Comparison of ENCODE assay signal across 18 mouse cellular contexts in the genomic region with DNA sequence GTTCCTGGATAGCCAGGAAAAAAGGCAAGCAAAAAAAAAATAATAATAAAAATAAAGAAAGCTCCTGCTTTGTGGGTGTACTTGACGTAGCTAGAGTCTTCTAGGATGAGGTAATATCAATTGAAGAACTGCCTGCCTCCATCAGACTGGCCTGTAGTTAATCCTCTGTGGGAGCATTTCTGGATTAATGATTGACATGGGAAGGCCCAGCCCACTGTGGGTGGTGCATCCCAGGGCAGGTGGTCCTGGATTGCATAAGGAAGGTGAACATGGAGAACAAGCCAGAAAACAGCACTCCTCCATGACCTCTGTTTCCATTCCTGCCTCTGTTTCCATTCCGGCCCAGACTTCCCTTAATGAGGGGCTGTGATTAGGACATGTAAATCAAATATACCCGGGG. TPM values are rescaled to one million over a fixed set of nuclear protein-coding genes. Genes with fewer than 3 reads are reported as not detected.
"Had no signal": no experiment of that assay in that cellular context is flagged by ENCODE, and none has a peak within 500 bp of the region (broad histone marks: within the 10 kb centered on the region; RNA-seq: fewer than 3 reads in every experiment).

No protein-coding gene starts in this region.

- H3K27me3 ChIP-seq: hindbrain, embryonic 13.5 days; limb, embryonic 12.5 days; lung, embryonic 15.5 days; megakaryocyte, embryonic 14.5 days; midbrain, embryonic 15.5 days; neural tube, embryonic 12.5 days; stomach, embryonic 15.5 days had no signal

- DNase-seq: layer of hippocampus, postnatal 36 days; liver; liver, postnatal 0 days; lung, postnatal 14 days; retina, postnatal 1 day; thymus, adult 2 months; thymus, postnatal 25 days had no signal

- H3K9ac ChIP-seq: hindbrain, embryonic 13.5 days; liver, postnatal 0 days; lung, embryonic 15.5 days; midbrain, embryonic 15.5 days; neural tube, embryonic 12.5 days; stomach, embryonic 15.5 days had no signal

- H3K4me3 ChIP-seq: hindbrain, embryonic 13.5 days; limb, embryonic 12.5 days; lung, embryonic 15.5 days; megakaryocyte, embryonic 14.5 days; midbrain, embryonic 15.5 days; neural tube, embryonic 12.5 days; stomach, embryonic 15.5 days had no signal

- H3K27ac ChIP-seq: hindbrain, embryonic 13.5 days; hindbrain, postnatal 0 days; limb, embryonic 12.5 days; lung, embryonic 15.5 days; macrophage; midbrain, embryonic 15.5 days; neural tube, embryonic 12.5 days; stomach, embryonic 15.5 days had no signal

- H3K9me3 ChIP-seq: hindbrain, embryonic 13.5 days; limb, embryonic 12.5 days; lung, embryonic 15.5 days; megakaryocyte, embryonic 14.5 days; midbrain, embryonic 15.5 days; neural tube, embryonic 12.5 days; stomach, embryonic 15.5 days had no signal

- ATAC-seq: hindbrain, postnatal 0 days; liver, postnatal 0 days; midbrain, embryonic 15.5 days had no signal

- H3K4me2 ChIP-seq: hindbrain, embryonic 13.5 days; limb, embryonic 12.5 days; lung, embryonic 15.5 days; midbrain, embryonic 11.5 days; midbrain, embryonic 15.5 days; neural tube, embryonic 12.5 days; stomach, embryonic 15.5 days had no signal

- H3K36me3 ChIP-seq: midbrain, embryonic 15.5 days; neural tube, embryonic 12.5 days; stomach, embryonic 15.5 days had no signal

RNA-seq across cellular contexts. Expression of a gene that starts 33.2 kb away (rescaled TPM):
- polyA plus RNA-seq: intestine, embryonic 14.5 days; liver, postnatal 0 days had no signal
